Mouse (Mus musculus): ENCODE data around the gene Slc50a1.

DNA sequence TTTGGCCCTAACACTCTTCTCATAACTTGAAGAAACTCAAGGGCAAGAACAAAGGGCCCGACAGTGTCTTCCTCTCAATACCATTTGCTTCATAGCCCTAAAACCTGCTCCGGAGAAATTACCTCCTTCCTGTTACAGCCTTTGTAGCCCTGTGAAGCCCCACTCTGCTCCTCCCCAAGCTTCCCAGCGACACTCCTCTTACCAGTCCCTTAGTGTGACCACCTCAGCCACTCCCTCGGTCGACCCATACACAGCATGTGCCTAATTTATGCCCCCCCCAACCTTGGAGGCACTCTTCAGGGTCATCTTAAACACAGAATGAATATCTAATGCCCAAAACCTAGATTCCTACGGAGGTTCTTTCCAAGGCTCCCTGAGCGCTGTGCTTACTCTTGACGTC, 8.3 kb upstream of the Slc50a1 start:
- TF ChIP-seq POLR2A (IDR thresholded peaks at IDR 0.05; ENCODE audit: insufficient read depth, low read depth, low read length) (no peak), CTCF (IDR thresholded peaks at IDR 0.05; ENCODE audit: insufficient read depth, low read depth, low read length) (no peak)
